Mouse (Mus musculus): Measurements from ENCODE around the gene Gm4177. TPM values are rescaled to one million over a fixed set of nuclear protein-coding genes. Genes with fewer than 3 reads are reported as not detected.
"Not testable (repeated sequence)": the region's sequence is repeated elsewhere in the genome, so short reads cannot be mapped to it uniquely, and the experiment has no call there.

The Gm4177 gene
- not detected in 2 replicates for polyA plus RNA-seq (2015; fragmentation: Nextera tagmentation; extraction: Ambion mirVana)

DNA sequence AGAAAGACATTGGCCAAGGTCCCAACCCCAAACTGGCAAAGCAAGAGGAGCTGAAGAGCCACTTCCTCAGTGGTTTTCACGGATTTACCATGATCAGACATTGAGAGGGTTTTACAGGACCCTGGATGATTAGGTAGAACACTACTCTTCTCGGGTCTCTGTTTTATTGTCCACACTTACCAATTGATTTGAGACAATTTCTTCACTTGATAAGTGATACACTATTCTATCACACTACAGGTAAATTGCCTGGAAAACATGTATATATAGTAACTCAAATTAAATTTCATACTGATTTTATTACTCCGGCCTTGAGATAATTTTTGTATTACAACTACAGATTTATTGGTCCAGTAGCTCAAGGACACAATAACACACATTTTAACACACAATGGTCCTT is at the start of gene Gm4177:
Gm4177 (minus strand) TSS at position 101 of the 400 bp plus-strand sequence.
- H3K4me2 ChIP-seq; H3K9ac ChIP-seq; H3K27ac ChIP-seq; H3K4me3 ChIP-seq (replicated peaks); H3K27me3 ChIP-seq; H3K4me1 ChIP-seq; H3K36me3 ChIP-seq; ATAC-seq (replicated peaks; ENCODE audit: low FRiP score); H3K9me3 ChIP-seq (replicated peaks): not testable (repeated sequence)
- WGBS = no CpG with 5 or more reads among the region's 3 CpGs

DNA sequence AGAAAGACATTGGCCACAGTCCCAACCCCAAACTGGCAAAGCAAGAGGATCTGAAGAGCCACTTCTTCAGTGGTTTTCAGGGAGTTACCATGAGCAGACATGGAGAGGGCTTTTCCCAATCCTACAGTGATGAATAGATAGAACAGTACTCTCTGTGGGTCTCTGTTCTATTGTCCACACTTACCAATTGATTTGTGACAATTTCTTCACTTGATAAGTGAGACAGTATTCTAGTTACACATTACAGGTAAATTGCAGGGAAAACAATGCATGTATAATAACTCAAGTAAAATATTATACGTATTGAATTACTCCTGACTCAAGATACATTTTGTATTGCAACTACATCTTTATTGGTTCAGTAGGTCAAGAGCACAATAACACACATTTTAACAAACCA is 47.6 kb upstream of the Gm4177 start, which contains the start of gene Gm5725:
Gm5725 (minus strand) TSS at position 101 of the 400 bp plus-strand sequence.
- H3K4me3 ChIP-seq (replicated peaks); H3K9ac ChIP-seq; H3K9me3 ChIP-seq (replicated peaks); H3K27ac ChIP-seq; ATAC-seq (replicated peaks; ENCODE audit: low FRiP score); H3K4me2 ChIP-seq; H3K27me3 ChIP-seq; H3K4me1 ChIP-seq; H3K36me3 ChIP-seq: not testable (repeated sequence)
- no CpG with 5 or more reads among the region's 1 CpGs for WGBS

DNA sequence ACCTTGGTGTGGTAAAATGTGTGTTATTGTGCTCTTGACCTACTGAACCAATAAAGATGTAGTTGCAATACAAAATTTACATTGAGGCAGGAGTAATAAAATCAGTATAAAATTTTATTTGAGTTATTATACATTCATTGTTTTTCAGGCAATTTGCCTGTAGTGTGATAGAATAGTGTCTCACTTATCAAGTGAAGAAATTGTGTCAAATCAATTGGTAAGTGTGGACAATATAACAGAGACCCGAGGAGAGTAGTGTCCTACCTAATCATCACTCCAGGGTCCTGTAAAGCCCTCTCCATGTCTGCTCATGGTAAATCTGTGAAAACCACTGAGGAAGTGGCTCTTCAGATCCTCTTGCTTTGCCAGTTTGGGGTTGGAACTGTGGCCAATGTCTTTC is 35.5 kb upstream of the Gm4177 start, which contains the start of gene Vmn1r135:
Vmn1r135 (plus strand) TSS at position 301 of the 400 bp plus-strand sequence.
- H3K9me3 ChIP-seq (replicated peaks); H3K4me3 ChIP-seq (replicated peaks); H3K36me3 ChIP-seq; H3K27me3 ChIP-seq; H3K9ac ChIP-seq; H3K4me1 ChIP-seq; H3K4me2 ChIP-seq; ATAC-seq (replicated peaks; ENCODE audit: low FRiP score); H3K27ac ChIP-seq: not testable (repeated sequence)
- no CpG with 5 or more reads among the region's 1 CpGs for WGBS

DNA sequence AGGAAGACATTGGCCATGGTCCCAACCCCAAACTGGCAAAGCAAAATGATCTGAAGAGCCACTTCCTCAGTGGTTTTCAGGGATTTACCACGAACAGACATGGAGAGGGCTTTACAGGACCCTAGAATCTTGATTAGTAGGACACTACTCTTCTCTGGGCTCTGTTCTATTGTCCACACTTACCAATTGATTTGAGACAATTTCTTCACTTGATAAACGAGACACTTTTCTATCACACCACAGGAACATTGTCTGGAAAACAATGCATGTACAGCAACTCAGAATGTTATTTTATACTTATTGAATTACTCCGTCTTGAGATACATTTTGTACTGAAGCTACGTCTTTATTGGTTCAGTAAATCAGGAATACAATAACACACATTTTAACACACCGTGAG is 35.2 kb downstream of the Gm4177 start, which contains the start of gene Gm4175:
Gm4175 (minus strand) TSS at position 101 of the 400 bp plus-strand sequence.
- H3K27ac ChIP-seq; H3K4me2 ChIP-seq; ATAC-seq (replicated peaks; ENCODE audit: low FRiP score); H3K9me3 ChIP-seq (replicated peaks); H3K4me3 ChIP-seq (replicated peaks); H3K4me1 ChIP-seq; H3K36me3 ChIP-seq; H3K27me3 ChIP-seq; H3K9ac ChIP-seq: not testable (repeated sequence)
- no CpG with 5 or more reads among the region's 5 CpGs for WGBS

Other genes starting within 250 kb of the Gm4177 start
- not detected in 2 replicates for gene Vmn1r132, start 182.6 kb downstream of the Gm4177 start, polyA plus RNA-seq (2015; fragmentation: Nextera tagmentation; extraction: Ambion mirVana)
- gene Gm4175, start 35.3 kb downstream of the Gm4177 start, polyA plus RNA-seq (2015; fragmentation: Nextera tagmentation; extraction: Ambion mirVana) = not detected in 2 replicates
- not detected in 2 replicates for gene Vmn1r135, start 35.6 kb upstream of the Gm4177 start, polyA plus RNA-seq (2015; fragmentation: Nextera tagmentation; extraction: Ambion mirVana)
- gene Gm5725, start 47.5 kb upstream of the Gm4177 start, polyA plus RNA-seq (2015; fragmentation: Nextera tagmentation; extraction: Ambion mirVana) = not detected in 2 replicates
- not detected in 2 replicates for gene Gm5891, start 124.6 kb upstream of the Gm4177 start, polyA plus RNA-seq (2015; fragmentation: Nextera tagmentation; extraction: Ambion mirVana)
- gene Vmn1r137, start 197.9 kb upstream of the Gm4177 start, polyA plus RNA-seq (2015; fragmentation: Nextera tagmentation; extraction: Ambion mirVana) = not detected in 2 replicates
- not detected in 2 replicates for gene Vmn1r138, start 232.2 kb upstream of the Gm4177 start, polyA plus RNA-seq (2015; fragmentation: Nextera tagmentation; extraction: Ambion mirVana)